Mouse (Mus musculus) ES-E14 (cell line): ENCODE results near the gene Tff2. TPM values are rescaled to one million over a fixed set of nuclear protein-coding genes. Genes with fewer than 3 reads are reported as not detected.

Source experiments
- DNase-seq: peaks from one replicate; pipeline ENCODE4 v3.0.0-alpha.2; 2013; ENCODE audit warnings: low read depth, low spot score
- H3K27ac ChIP-seq: 2 replicates; pipeline ENCODE4 v1.5.1; 2012; ENCODE audit warnings: low read depth, mild to moderate bottlenecking, low read length, moderate library complexity, mixed read lengths; ENCODE audit not compliant: poor library complexity, insufficient read depth, severe bottlenecking
- H3K36me3 ChIP-seq: 2 replicates; pipeline ENCODE4 v1.6.1; 2012; ENCODE audit warnings: mild to moderate bottlenecking, low read length, moderate library complexity, mixed read lengths; ENCODE audit not compliant: control insufficient read depth, poor library complexity, insufficient read depth, severe bottlenecking
- H3K4me1 ChIP-seq, 2 experiments: fragments of 150-350 bp in 1 of 2; sonication (generic) in 1 of 2; 2 replicates each; pipeline ENCODE4 v1.6.1; 2012; ENCODE audit warnings: low read length in 2 of 2, mild to moderate bottlenecking in 1 of 2, mixed read lengths in 1 of 2; ENCODE audit not compliant: control insufficient read depth in 2 of 2, insufficient read depth in 2 of 2, poor library complexity in 1 of 2
- H3K4me3 ChIP-seq, 2 experiments: fragments of 150-350 bp in 1 of 2; sonication (generic) in 1 of 2; 2 replicates each; pipeline ENCODE4 v1.5.1; 2012; ENCODE audit warnings: low read length in 2 of 2, low read depth in 1 of 2, mild to moderate bottlenecking in 1 of 2, mixed read lengths in 1 of 2; ENCODE audit not compliant: insufficient read depth in 1 of 2, poor library complexity in 1 of 2, severe bottlenecking in 1 of 2
- H3K9ac ChIP-seq: 2 replicates; pipeline ENCODE4 v1.6.1; 2012; ENCODE audit warnings: low read depth, mild to moderate bottlenecking, low read length, mixed read lengths; ENCODE audit not compliant: poor library complexity, insufficient read depth, severe bottlenecking
- H3K9me3 ChIP-seq: fragments of 150-350 bp; sonication (generic); 2 replicates; pipeline ENCODE4 v1.6.1; 2012; ENCODE audit warnings: low read depth, mild to moderate bottlenecking, low read length; ENCODE audit not compliant: control insufficient read depth, insufficient read depth
- ZNF384 ChIP-seq: IDR thresholded peaks from 2 replicates; pipeline ENCODE4 v1.6.1; 2012; ENCODE audit warnings: low read depth, low read length, inconsistent platforms
- in situ Hi-C, 2 experiments: fragments of 600-800 bp; cut with MboI; formaldehyde crosslinking; loops; one replicate each; pipeline ENCODE4 v1.15.1; 2025; ENCODE audit warnings: low sequenced_read_pairs in 2 of 2, inconsistent platforms in 1 of 2; ENCODE audit not compliant: unreplicated experiment in 2 of 2
- total RNA-seq: library from RNA; depleted of rRNA; stranded (reverse); fragments of 300-350 nt; gene quantifications from 2 replicates; pipeline ENCODE4 v1.2.3, GENCODE M21; 2012; rRNA removed

The Tff2 gene
- total RNA-seq, 1 experiment = not detected

DNA sequence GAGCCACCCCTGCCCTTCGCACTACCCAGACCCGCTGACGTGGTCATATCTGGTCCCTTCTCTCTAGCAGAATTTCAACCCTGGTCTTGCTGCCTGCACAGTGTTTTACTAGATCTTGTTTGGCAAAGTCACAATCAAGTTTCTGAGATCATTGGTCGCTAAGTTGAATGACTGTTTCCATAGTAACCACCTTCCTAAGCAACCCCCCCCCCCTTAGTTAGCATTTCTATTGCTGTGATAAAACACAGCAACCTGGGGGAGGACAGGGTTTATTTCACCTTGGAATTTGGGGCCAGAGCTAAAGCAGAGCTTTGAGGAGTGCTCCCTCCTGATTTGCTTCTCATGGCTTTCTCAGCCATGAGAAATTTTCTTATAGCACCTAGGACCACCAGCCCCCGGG lies 49.3 kb downstream of the Tff2 start:
- TF ChIP-seq ZNF384 = no peak

More for the DNA sequence above, 49.3 kb downstream of the Tff2 start:
- in situ Hi-C loops = no loop called here
- no peak overlapping the region for H3K9ac ChIP-seq
- no peak overlapping the region for H3K27ac ChIP-seq
- H3K4me1 ChIP-seq = peaks cover 0 to 15% of the 10 kb centered on the region in 2 experiments; a peak in 3 of 4 replicates
- no peak for DNase-seq
- H3K9me3 ChIP-seq = no peaks in the 10 kb centered on the region
- H3K36me3 ChIP-seq = no peaks in the 10 kb centered on the region; the same call in 1 of the 2 replicates
- H3K4me3 ChIP-seq = no peak overlapping the region

Other genes starting within 250 kb of the Tff2 start
- gene Glp1r, start 242.5 kb downstream of the Tff2 start, total RNA-seq = 2.5 and 4.1 TPM in 2 replicates
- gene Umodl1, start 189.6 kb downstream of the Tff2 start, total RNA-seq = not detected in 2 replicates
- gene Abcg1, start 86.6 kb downstream of the Tff2 start, total RNA-seq = 9.3 and 33.4 TPM in 2 replicates
- not detected in 2 replicates for gene Tff3, start 14.6 kb downstream of the Tff2 start, total RNA-seq
- not detected in 2 replicates for gene Tff1, start 21.0 kb upstream of the Tff2 start, total RNA-seq
- 0.36 and 0.37 TPM in 2 replicates for gene Tmprss3, start 54.7 kb upstream of the Tff2 start, total RNA-seq
- 6.7 and 11.2 TPM in 2 replicates for gene Ubash3a, start 63.6 kb upstream of the Tff2 start, total RNA-seq
- 1.4 and 1.9 TPM in 2 replicates for gene Rsph1, start 133.1 kb upstream of the Tff2 start, total RNA-seq
- 37.5 and 64.8 TPM in 2 replicates for gene Slc37a1, start 142.5 kb upstream of the Tff2 start, total RNA-seq
- 3.9 and 6.9 TPM in 2 replicates for gene Pde9a, start 241.9 kb upstream of the Tff2 start, total RNA-seq